Mouse (Mus musculus) liver, adult 2 months (tissue): ENCODE measurements at regions not wholly inside any gene's neighbourhood (a gene's known extent, or its start where the extent isn't known, plus 50 kb on each side); places are given as distances from the start of the nearest gene placed in this dataset.

Experiments
- CTCF ChIP-seq: fragments of 200-500 bp; IDR thresholded peaks from 2 replicates; pipeline ENCODE4 v1.5.1; 2011; ENCODE audit warnings: low read depth, low read length, control low read depth
- POLR2A ChIP-seq: fragments of 200-500 bp; IDR thresholded peaks from 2 replicates; pipeline ENCODE4 v1.6.1; 2011; ENCODE audit warnings: low read length, control low read depth; ENCODE audit not compliant: insufficient read depth; ENCODE audit errors: extremely low read depth

GRCm38 (mm10) chr17:15208030-15208807 is 166.9 kb upstream of the Gm3448 start:
- no peak for TF ChIP-seq CTCF
- TF ChIP-seq POLR2A: no peak
